Mouse (Mus musculus) testis, adult 2 months (tissue): Measurements from ENCODE around the gene Rnf38. TPM values are rescaled to one million over a fixed set of nuclear protein-coding genes. Genes with fewer than 3 reads are reported as not detected.
A peak's percentile ranks its signal among the peaks of the same experiment; 100 is the strongest.

Source experiments
- H3K27ac ChIP-seq: fragments of 200-500 bp; 2 replicates; pipeline ENCODE4 v1.5.1; 2012; ENCODE audit warnings: low read depth, low read length; ENCODE audit not compliant: control insufficient read depth, insufficient read depth
- H3K27me3 ChIP-seq: fragments of 200-500 bp; 2 replicates; pipeline ENCODE4 v1.6.1; 2012; ENCODE audit warnings: mild to moderate bottlenecking, low read length, moderate library complexity; ENCODE audit not compliant: control insufficient read depth, insufficient read depth
- H3K36me3 ChIP-seq: fragments of 200-500 bp; 2 replicates; pipeline ENCODE4 v1.6.1; 2012; ENCODE audit warnings: mild to moderate bottlenecking, low read length; ENCODE audit not compliant: control insufficient read depth, insufficient read depth
- H3K4me1 ChIP-seq: fragments of 200-500 bp; 2 replicates; pipeline ENCODE4 v1.6.1; 2012; ENCODE audit warnings: low read length; ENCODE audit not compliant: control insufficient read depth, insufficient read depth
- H3K4me3 ChIP-seq: fragments of 200-500 bp; 2 replicates; pipeline ENCODE4 v1.5.1; 2012; ENCODE audit warnings: low read depth, mild to moderate bottlenecking, low read length, moderate library complexity, mixed read lengths; ENCODE audit not compliant: control insufficient read depth
- CTCF ChIP-seq: fragments of 200-500 bp; IDR thresholded peaks from 2 replicates; pipeline ENCODE4 v1.5.1; 2012; ENCODE audit warnings: low read depth, mild to moderate bottlenecking, inconsistent platforms, low read length, moderate library complexity; ENCODE audit not compliant: control insufficient read depth, insufficient read depth, insufficient replicate concordance
- POLR2A ChIP-seq: fragments of 200-500 bp; IDR thresholded peaks from 2 replicates; pipeline ENCODE4 v1.6.1; 2012; ENCODE audit warnings: low read depth, mild to moderate bottlenecking, inconsistent platforms, low read length, moderate library complexity; ENCODE audit not compliant: control insufficient read depth
- polyA plus RNA-seq: library from polyadenylated mRNA; depleted of rRNA; stranded (reverse); fragments of >200 nt; gene quantifications from 2 replicates; pipeline ENCODE4 v1.2.3, GENCODE M21; 2012

The Rnf38 gene
- polyA plus RNA-seq, 1 experiment = 1,812 TPM

DNA sequence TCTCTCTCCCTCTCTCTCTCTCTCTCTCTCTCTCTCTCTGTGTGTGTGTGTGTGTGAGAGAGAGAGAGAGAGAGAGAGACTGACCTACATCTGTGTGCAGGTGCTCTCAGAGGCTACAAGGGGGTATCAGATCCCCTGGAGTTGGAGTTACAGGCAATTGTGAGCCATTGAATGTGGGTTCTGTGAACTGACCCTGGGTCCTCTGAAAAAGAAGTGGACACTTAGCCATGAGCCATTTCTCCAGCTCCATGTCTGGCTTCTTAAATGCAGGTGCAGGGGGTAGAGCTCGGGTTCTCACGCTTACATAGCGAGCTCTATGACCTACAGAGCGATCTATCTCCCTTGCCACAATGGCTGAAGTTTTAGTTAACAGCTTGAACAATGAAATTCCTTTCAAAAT lies 25.5 kb upstream of the Rnf38 start:
- Histone ChIP-seq H3K4me3 (no peak overlapping the region), H3K36me3 (no peaks in the 10 kb centered on the region), H3K27me3 (no peaks in the 10 kb centered on the region), H3K27ac (no peak overlapping the region), H3K4me1 (no peaks in the 10 kb centered on the region)
- TF ChIP-seq CTCF (no peak), POLR2A (no peak)

DNA sequence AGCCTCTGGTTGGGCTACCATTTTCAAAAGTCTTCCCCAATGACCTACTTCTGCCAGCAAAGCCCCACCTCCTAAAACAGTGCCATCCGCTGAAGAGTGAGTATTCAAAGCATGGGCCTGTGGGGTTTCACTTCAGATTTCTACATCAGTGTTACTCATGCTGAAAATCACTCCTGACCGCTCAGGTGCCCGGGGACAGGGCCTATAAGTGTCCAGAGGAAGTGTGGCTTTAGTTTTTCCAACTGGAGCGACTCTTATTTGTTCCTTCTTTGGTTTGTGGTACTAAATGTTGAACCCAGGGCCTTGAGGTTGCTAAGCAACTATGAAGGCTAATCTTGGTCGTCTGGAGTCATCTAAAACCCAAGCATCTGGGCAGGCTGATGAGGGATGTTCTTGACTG lies 21.0 kb upstream of the Rnf38 start:
- Histone ChIP-seq H3K4me3 (peak overlapping the region; percentile 48), H3K4me1 (no peaks in the 10 kb centered on the region), H3K27me3 (no peaks in the 10 kb centered on the region), H3K36me3 (no peaks in the 10 kb centered on the region), H3K27ac (no peak overlapping the region)
- TF ChIP-seq POLR2A (no peak), CTCF (no peak)

DNA sequence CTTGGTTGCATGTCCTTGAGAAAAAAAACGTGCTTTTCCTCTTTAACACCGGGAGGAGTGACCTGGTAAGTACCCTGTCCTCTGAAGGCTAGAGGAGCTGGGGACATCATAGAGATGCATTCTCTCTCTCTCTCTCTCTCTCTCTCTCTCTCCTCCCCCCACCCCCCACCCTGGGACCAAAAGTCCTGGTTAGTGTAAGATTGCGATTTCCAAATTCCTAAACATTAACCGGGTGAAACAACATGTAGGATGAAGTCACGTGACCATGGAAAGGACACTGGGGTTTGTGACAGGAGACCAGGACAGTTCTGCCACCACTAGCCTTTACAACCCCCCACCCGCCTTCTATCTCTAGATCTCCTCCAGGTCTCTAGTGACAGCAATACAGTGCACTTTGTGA lies 19.6 kb upstream of the Rnf38 start:
- H3K27me3 ChIP-seq = no peaks in the 10 kb centered on the region
- no peak overlapping the region for H3K27ac ChIP-seq
- TF ChIP-seq POLR2A = no peak
- TF ChIP-seq CTCF = no peak
- no peak overlapping the region for H3K4me3 ChIP-seq
- no peaks in the 10 kb centered on the region for H3K4me1 ChIP-seq
- no peaks in the 10 kb centered on the region for H3K36me3 ChIP-seq

DNA sequence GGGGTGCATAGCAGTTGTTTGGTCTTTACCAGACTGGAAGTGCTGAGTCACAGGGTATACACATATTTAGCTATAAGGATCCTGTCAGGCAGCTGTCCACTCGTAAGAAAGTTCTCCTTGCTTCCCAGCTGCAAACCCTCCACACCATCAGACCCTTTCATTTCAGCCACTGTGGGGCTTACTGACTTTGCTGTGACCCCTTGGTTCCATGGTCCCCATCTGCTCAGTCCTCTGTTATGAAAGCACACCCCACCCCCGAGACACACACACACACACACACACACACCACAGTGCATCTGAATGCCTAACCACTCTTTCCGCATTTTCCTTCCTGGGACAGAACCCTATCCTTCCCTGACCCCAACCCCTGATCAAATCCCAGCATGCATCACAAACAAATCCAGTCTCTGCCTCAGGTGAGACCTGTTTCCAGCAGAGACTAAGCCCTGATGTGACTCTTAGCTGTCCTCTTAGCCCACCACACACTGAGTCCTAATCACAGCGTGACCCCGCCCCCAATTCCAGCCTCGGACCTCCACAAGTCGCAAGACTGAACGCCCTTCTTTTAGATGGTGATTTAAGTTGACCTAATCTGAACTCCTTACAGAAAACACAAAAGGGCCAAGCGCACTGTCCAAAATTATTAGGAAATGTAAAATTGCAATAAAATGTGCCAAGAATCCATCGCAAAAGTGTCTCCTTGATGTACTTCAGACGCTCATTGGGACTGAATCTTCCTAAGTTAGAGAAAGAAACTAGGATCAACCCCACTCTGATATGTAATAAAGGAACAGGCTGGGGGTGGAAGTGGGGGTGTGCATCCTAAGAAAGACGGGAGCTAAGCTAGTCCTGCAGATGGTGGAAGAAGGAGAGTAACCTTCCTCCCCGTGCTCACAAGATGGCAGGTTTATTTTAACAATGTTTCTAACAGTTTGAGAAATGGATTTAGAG lies 18.7 kb upstream of the Rnf38 start:
- H3K27ac ChIP-seq = no peak overlapping the region
- no peaks in the 10 kb centered on the region for H3K36me3 ChIP-seq
- peaks cover 5% of the 10 kb centered on the region for H3K4me1 ChIP-seq
- H3K27me3 ChIP-seq = no peaks in the 10 kb centered on the region
- TF ChIP-seq CTCF (no peak), POLR2A (no peak)
- H3K4me3 ChIP-seq = no peak overlapping the region

DNA sequence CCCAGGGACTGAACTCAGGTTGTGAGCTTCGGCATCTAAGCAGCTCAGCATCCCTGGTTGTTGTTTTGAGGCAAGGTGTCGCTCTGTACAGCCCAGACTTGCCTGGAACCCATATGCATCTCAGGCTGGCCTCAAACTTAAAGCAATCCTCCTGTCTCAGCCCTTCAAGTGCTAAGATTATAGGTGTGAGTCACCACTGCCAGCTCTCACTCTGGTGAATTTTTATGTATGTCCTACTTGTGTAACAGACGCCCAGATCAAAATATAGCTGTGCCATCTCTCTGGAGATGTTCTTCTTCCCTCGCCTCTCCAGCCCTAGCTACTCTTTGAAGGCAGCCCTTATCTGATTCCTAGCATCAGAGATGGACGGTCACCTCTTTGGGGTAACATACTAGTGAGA lies 17.9 kb upstream of the Rnf38 start:
- H3K4me1 ChIP-seq = peaks cover 5% of the 10 kb centered on the region
- H3K27ac ChIP-seq = no peak overlapping the region
- H3K4me3 ChIP-seq = no peak overlapping the region
- TF ChIP-seq POLR2A = no peak
- TF ChIP-seq CTCF = no peak
- H3K27me3 ChIP-seq = no peaks in the 10 kb centered on the region
- no peaks in the 10 kb centered on the region for H3K36me3 ChIP-seq

DNA sequence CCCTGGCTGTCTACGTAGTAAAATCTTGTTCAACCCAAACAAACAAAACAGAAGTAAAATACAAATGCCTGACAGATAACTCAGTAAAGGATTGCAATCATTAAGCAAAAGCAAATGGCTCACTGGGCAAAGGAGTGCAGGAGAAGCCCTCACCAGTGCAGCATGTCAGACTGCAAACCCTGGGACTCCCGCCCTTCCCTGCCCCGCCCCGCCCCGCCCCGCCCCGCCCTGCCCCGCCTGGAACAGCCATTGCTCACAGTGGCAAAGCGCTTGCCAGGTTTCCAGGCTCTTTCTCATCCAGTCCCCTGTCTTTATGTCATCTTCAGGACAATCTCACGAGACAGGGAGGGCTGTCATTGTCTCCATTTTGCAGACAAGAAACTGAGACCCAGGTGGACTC lies 16.1 kb upstream of the Rnf38 start:
- H3K27ac ChIP-seq = no peak overlapping the region
- peaks cover 5% of the 10 kb centered on the region for H3K4me1 ChIP-seq

DNA sequence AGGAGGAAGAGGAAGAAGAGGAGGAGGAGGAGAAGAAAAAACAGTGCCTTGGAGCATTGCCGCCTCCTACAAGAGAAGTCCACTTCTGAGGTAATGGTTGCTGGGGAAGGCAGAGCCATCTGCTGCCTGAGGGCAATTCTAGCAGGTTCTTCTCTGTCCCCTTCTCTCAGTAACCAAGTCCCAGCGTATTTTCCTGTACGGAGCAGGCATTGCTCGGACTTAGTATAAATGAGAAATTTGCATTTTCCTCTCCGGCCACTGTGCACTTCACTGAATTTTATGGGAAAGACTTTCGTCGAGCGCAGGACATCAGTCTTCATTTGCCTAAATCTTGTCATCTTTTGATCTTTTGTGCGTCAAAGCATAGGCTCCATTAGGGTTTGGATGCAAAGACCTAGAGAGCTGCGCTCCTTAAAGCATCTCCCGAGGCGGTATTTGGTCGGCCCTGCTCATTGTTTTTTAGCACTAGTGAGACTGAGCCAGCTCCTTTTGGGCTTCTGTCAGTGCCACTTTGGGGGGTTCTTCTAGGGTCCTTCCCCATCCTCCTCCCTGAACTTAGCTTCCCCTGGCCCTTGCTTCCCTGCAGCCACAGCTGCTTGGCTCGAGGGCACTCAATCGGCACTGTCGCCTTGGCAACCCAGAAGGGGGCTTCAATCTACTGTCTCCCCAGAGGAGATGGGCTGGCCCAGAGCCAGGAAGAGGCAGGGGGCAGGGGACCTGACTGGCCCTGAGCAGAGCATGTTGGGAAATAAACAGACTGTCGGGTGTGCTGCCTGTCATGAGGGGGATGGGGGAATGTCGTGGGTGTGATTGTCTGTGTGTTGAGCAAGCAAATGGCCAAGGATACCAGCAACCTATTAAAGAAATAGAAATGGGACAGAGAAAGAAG lies 13.7 kb upstream of the Rnf38 start:
- no peak overlapping the region for H3K27ac ChIP-seq
- no peaks in the 10 kb centered on the region for H3K27me3 ChIP-seq
- H3K36me3 ChIP-seq = no peaks in the 10 kb centered on the region
- TF ChIP-seq POLR2A (no peak), CTCF (no peak)
- no peak overlapping the region for H3K4me3 ChIP-seq
- peaks cover 5% of the 10 kb centered on the region for H3K4me1 ChIP-seq

More for the DNA sequence above, 16.1 kb upstream of the Rnf38 start:
- TF ChIP-seq CTCF (no peak), POLR2A (no peak)
- no peak overlapping the region for H3K4me3 ChIP-seq
- H3K36me3 ChIP-seq = no peaks in the 10 kb centered on the region
- no peaks in the 10 kb centered on the region for H3K27me3 ChIP-seq
